Mouse (Mus musculus) MEL (cell line): ENCODE data around the gene Olfr1427. TPM values are rescaled to one million over a fixed set of nuclear protein-coding genes. Genes with fewer than 3 reads are reported as not detected.

Experiments used
- DNase-seq: peaks from one replicate; pipeline ENCODE4 v3.0.0; 2011; ENCODE audit warnings: low read depth, low spot score
- H3K27ac ChIP-seq: 2 replicates; pipeline ENCODE4 v1.5.1; 2012; ENCODE audit warnings: low read depth, mild to moderate bottlenecking, control low read depth, low read length, moderate library complexity; ENCODE audit not compliant: control insufficient read depth
- H3K27me3 ChIP-seq, 2 experiments: fragments of 150-350 bp in 1 of 2; sonication (generic) in 1 of 2; 2 replicates each; pipeline ENCODE4 v1.6.1; 2012; ENCODE audit warnings: low read length in 2 of 2, mild to moderate bottlenecking in 2 of 2, improper control_type of control experiment in 1 of 2, moderate library complexity in 1 of 2; ENCODE audit not compliant: insufficient read depth in 2 of 2, control insufficient read depth in 1 of 2
- H3K36me3 ChIP-seq, 2 experiments: 2 replicates each; pipeline ENCODE4 v1.6.1; 2012 to 2014; ENCODE audit warnings: low read length in 2 of 2, improper control_type of control experiment in 1 of 2, inconsistent platforms in 1 of 2, mild to moderate bottlenecking in 1 of 2; ENCODE audit not compliant: insufficient read depth in 2 of 2, control insufficient read depth in 1 of 2
- H3K4me1 ChIP-seq, 2 experiments: fragments of 150-350 bp in 1 of 2; sonication (generic) in 1 of 2; 2 replicates each; pipeline ENCODE4 v1.6.1; 2012; ENCODE audit warnings: low read length in 2 of 2, improper control_type of control experiment in 1 of 2, mild to moderate bottlenecking in 1 of 2; ENCODE audit not compliant: insufficient read depth in 2 of 2, control insufficient read depth in 1 of 2
- H3K4me3 ChIP-seq, 2 experiments: fragments of 150-350 bp in 1 of 2; sonication (generic) in 1 of 2; 2 replicates each; pipeline ENCODE4 v1.5.1; 2012; ENCODE audit warnings: low read depth in 2 of 2, low read length in 2 of 2, mild to moderate bottlenecking in 2 of 2, moderate library complexity in 2 of 2, control low read depth in 1 of 2, improper control_type of control experiment in 1 of 2; ENCODE audit not compliant: control insufficient read depth in 1 of 2, insufficient read depth in 1 of 2
- H3K79me2 ChIP-seq: 2 replicates; pipeline ENCODE4 v1.6.1; 2012; ENCODE audit warnings: mild to moderate bottlenecking, low read length, moderate library complexity; ENCODE audit not compliant: control insufficient read depth, poor library complexity, insufficient read depth
- H3K9ac ChIP-seq: 2 replicates; pipeline ENCODE4 v1.6.1; 2012; ENCODE audit warnings: low read depth, mild to moderate bottlenecking, control low read depth, low read length, moderate library complexity; ENCODE audit not compliant: control insufficient read depth, poor library complexity, severe bottlenecking
- H3K9me3 ChIP-seq: fragments of 150-350 bp; sonication (generic); replicated peaks from 2 replicates; pipeline ENCODE4 v1.6.1; 2012; ENCODE audit warnings: mild to moderate bottlenecking, low read length, improper control_type of control experiment, moderate library complexity; ENCODE audit not compliant: insufficient read depth
- BHLHE40 ChIP-seq: IDR thresholded peaks from 2 replicates; pipeline ENCODE4 v1.6.1; 2012; ENCODE audit warnings: low read depth, mild to moderate bottlenecking, inconsistent platforms, low read length, improper control_type of control experiment, borderline replicate concordance
- CHD1 ChIP-seq: IDR thresholded peaks from 2 replicates; pipeline ENCODE4 v1.6.1; 2012; ENCODE audit warnings: low read depth, mild to moderate bottlenecking, inconsistent platforms, low read length, improper control_type of control experiment
- CHD2 ChIP-seq: IDR thresholded peaks from 2 replicates; pipeline ENCODE4 v1.6.1; 2011; ENCODE audit warnings: low read length, improper control_type of control experiment
- CTCF ChIP-seq, 3 experiments: IDR thresholded peaks in 2 of 3; conservative IDR thresholded peaks in 1 of 3; 2 replicates each; pipeline ENCODE4 v1.5.1; 2011 to 2012; ENCODE audit warnings: low read length in 3 of 3, low read depth in 2 of 3, mild to moderate bottlenecking in 2 of 3, improper control_type of control experiment in 1 of 3, inconsistent platforms in 1 of 3, mixed read lengths in 1 of 3, moderate library complexity in 1 of 3; ENCODE audit not compliant: control insufficient read depth in 1 of 3, insufficient read depth in 1 of 3, poor library complexity in 1 of 3, severe bottlenecking in 1 of 3
- ELF1 ChIP-seq: IDR thresholded peaks from 2 replicates; pipeline ENCODE4 v1.6.1; 2014; ENCODE audit warnings: low read depth, mild to moderate bottlenecking, inconsistent platforms, low read length, improper control_type of control experiment, moderate library complexity
- GABPA ChIP-seq: IDR thresholded peaks from 2 replicates; pipeline ENCODE4 v1.6.1; 2012; ENCODE audit warnings: low read depth, mild to moderate bottlenecking, inconsistent platforms, low read length, improper control_type of control experiment, moderate library complexity
- MAFK ChIP-seq: IDR thresholded peaks from 2 replicates; pipeline ENCODE4 v1.6.1; 2011; ENCODE audit warnings: low read depth, mild to moderate bottlenecking, low read length, improper control_type of control experiment, borderline replicate concordance
- MAZ ChIP-seq: IDR thresholded peaks from 2 replicates; pipeline ENCODE4 v1.6.1; 2012; ENCODE audit warnings: low read depth, mild to moderate bottlenecking, inconsistent platforms, low read length, improper control_type of control experiment
- MEF2A ChIP-seq: IDR thresholded peaks from 2 replicates; pipeline ENCODE4 v1.6.1; 2014; ENCODE audit warnings: low read depth, mild to moderate bottlenecking, inconsistent platforms, low read length, improper control_type of control experiment; ENCODE audit not compliant: poor library complexity, insufficient replicate concordance, severe bottlenecking; ENCODE audit errors: extremely low read depth
- MXI1 ChIP-seq: IDR thresholded peaks from 2 replicates; pipeline ENCODE4 v1.6.1; 2011; ENCODE audit warnings: mild to moderate bottlenecking, low read depth, low read length, improper control_type of control experiment
- MYB ChIP-seq: IDR thresholded peaks from 2 replicates; pipeline ENCODE4 v1.6.1; 2011; ENCODE audit warnings: mild to moderate bottlenecking, low read depth, low read length, improper control_type of control experiment
- MYC ChIP-seq: IDR thresholded peaks from 2 replicates; pipeline ENCODE4 v1.6.1; 2011; ENCODE audit warnings: low read depth, mild to moderate bottlenecking, low read length, improper control_type of control experiment, moderate library complexity
- POLR2A ChIP-seq, 2 experiments: IDR thresholded peaks; 2 replicates each; pipeline ENCODE4 v1.6.1; 2011 to 2012; ENCODE audit warnings: low read length in 2 of 2, mild to moderate bottlenecking in 2 of 2, control low read depth in 1 of 2, improper control_type of control experiment in 1 of 2, low read depth in 1 of 2, moderate library complexity in 1 of 2; ENCODE audit not compliant: control insufficient read depth in 1 of 2, insufficient read depth in 1 of 2, poor library complexity in 1 of 2
- POLR2AphosphoS2 ChIP-seq: IDR thresholded peaks from 2 replicates; pipeline ENCODE4 v1.6.1; 2011; ENCODE audit warnings: low read length, improper control_type of control experiment
- POLR2AphosphoS5 ChIP-seq: IDR thresholded peaks from 2 replicates; pipeline ENCODE4 v1.6.1; 2012; ENCODE audit warnings: low read depth, borderline replicate concordance, mild to moderate bottlenecking, inconsistent platforms, low read length, moderate library complexity, mixed read lengths
- RAD21 ChIP-seq: IDR thresholded peaks from 2 replicates; pipeline ENCODE4 v1.6.1; 2011; ENCODE audit warnings: mild to moderate bottlenecking, low read depth, low read length, improper control_type of control experiment
- RCOR1 ChIP-seq: IDR thresholded peaks from 2 replicates; pipeline ENCODE4 v1.6.1; 2012; ENCODE audit warnings: low read depth, mild to moderate bottlenecking, inconsistent platforms, low read length, improper control_type of control experiment
- SIN3A ChIP-seq: IDR thresholded peaks from 2 replicates; pipeline ENCODE4 v1.6.1; 2012; ENCODE audit warnings: low read length, improper control_type of control experiment, inconsistent platforms
- SMC3 ChIP-seq: IDR thresholded peaks from 2 replicates; pipeline ENCODE4 v1.6.1; 2011; ENCODE audit warnings: low read depth, low read length, improper control_type of control experiment
- TAL1 ChIP-seq: IDR thresholded peaks from 2 replicates; pipeline ENCODE4 v1.6.1; 2012; ENCODE audit warnings: mild to moderate bottlenecking, inconsistent platforms, low read length, moderate library complexity, mixed read lengths
- TBP ChIP-seq: IDR thresholded peaks from 2 replicates; pipeline ENCODE4 v1.8.0; 2011; ENCODE audit warnings: low read depth, low read length, improper control_type of control experiment
- TCF12 ChIP-seq: IDR thresholded peaks from 2 replicates; pipeline ENCODE4 v1.6.1; 2014; ENCODE audit warnings: low read depth, mild to moderate bottlenecking, inconsistent platforms, low read length, improper control_type of control experiment, moderate library complexity
- UBTF ChIP-seq: IDR thresholded peaks from 2 replicates; pipeline ENCODE4 v1.6.1; 2012; ENCODE audit warnings: low read depth, mild to moderate bottlenecking, inconsistent platforms, low read length, improper control_type of control experiment, moderate library complexity, borderline replicate concordance; ENCODE audit not compliant: insufficient read depth
- ZC3H11A ChIP-seq: IDR thresholded peaks from 2 replicates; pipeline ENCODE4 v1.6.1; 2012; ENCODE audit warnings: low read depth, mild to moderate bottlenecking, inconsistent platforms, low read length, improper control_type of control experiment
- ZMIZ1 ChIP-seq: IDR thresholded peaks from 2 replicates; pipeline ENCODE4 v1.6.1; 2012; ENCODE audit warnings: low read depth, mild to moderate bottlenecking, inconsistent platforms, low read length, improper control_type of control experiment, moderate library complexity
- ZNF384 ChIP-seq: IDR thresholded peaks from 2 replicates; pipeline ENCODE4 v1.6.1; 2012; ENCODE audit warnings: low read depth, mild to moderate bottlenecking, inconsistent platforms, low read length, improper control_type of control experiment
- polyA plus RNA-seq, 2 experiments: library from polyadenylated mRNA; stranded (reverse) in 1 of 2; unstranded in 1 of 2; fragments of >175 nt in 1 of 2; fragments of >200 nt in 1 of 2; gene quantifications; 2 replicates each; pipeline versions ENCODE4 v1.2.1 to v1.2.4; 2012; ENCODE audit warnings: low replicate concordance in 2 of 2, low read depth in 1 of 2; ENCODE audit not compliant: insufficient read length in 2 of 2, insufficient read depth in 1 of 2, missing spikeins in 1 of 2
- total RNA-seq: library from RNA; depleted of rRNA; stranded (reverse); fragments of 300-350 nt; gene quantifications from 2 replicates; pipeline ENCODE4 v1.2.3, GENCODE M21; 2012

The Olfr1427 gene
- total and polyA plus RNA-seq, 3 experiments, result not detected

GRCm38 (mm10) chr19:12116464-12116863 lies 13.3 kb upstream of the Olfr1427 start:
- Histone ChIP-seq H3K4me3 (no peak overlapping the region), H3K27ac (no peak overlapping the region), H3K79me2 (no peaks in the 10 kb centered on the region), H3K9ac (no peak overlapping the region), H3K36me3 (no peaks in the 10 kb centered on the region), H3K9me3 (no peaks in the 10 kb centered on the region), H3K27me3 (no peaks in the 10 kb centered on the region), H3K4me1 (no peaks in the 10 kb centered on the region)
- TF ChIP-seq MAZ, result no peak
- DNase-seq, result no peak

- H3K36me3 ChIP-seq, result no peaks in the 10 kb centered on the region
- no peak within 1 kb of the TSS for H3K9ac ChIP-seq
- H3K27me3 ChIP-seq, result no peaks in the 10 kb centered on the region
- H3K9me3 ChIP-seq, result no peaks in the 10 kb centered on the region
- no peaks in the 10 kb centered on the region for H3K79me2 ChIP-seq
- H3K4me1 ChIP-seq, result no peaks in the 10 kb centered on the region
- no peak for DNase-seq
- H3K27ac ChIP-seq, result no peak within 1 kb of the TSS
- no peak for TF ChIP-seq TCF12
- no peak for TF ChIP-seq MAFK
- TF ChIP-seq MXI1, result no peak
- TF ChIP-seq RAD21, result no peak
- no peak for TF ChIP-seq MYC
- TF ChIP-seq POLR2A (IDR thresholded peaks at IDR 0.05; ENCODE audit: control insufficient read depth in 1 of 2, insufficient read depth in 1 of 2, low read depth in 1 of 2, low read length in 2 of 2, poor library complexity in 1 of 2), result no peak
- TF ChIP-seq TBP, result no peak
- no peak for TF ChIP-seq POLR2AphosphoS2
- TF ChIP-seq CTCF (IDR thresholded peaks at IDR 0.05 in 2 of 3, conservative IDR thresholded peaks at IDR 0.05 in 1 of 3; ENCODE audit: control insufficient read depth in 1 of 3, insufficient read depth in 1 of 3, low read depth in 2 of 3, low read length in 3 of 3, poor library complexity in 1 of 3, severe bottlenecking in 1 of 3), result no peak
- no peak for TF ChIP-seq GABPA
- no peak for TF ChIP-seq POLR2AphosphoS5
- no peak for TF ChIP-seq MYB
- no peak for TF ChIP-seq RCOR1
- no peak for TF ChIP-seq ZMIZ1
- TF ChIP-seq MEF2A, result no peak
- TF ChIP-seq SMC3, result no peak
- H3K4me3 ChIP-seq, result no peak within 1 kb of the TSS
Observed at GRCm38 (mm10) chr19:12115797-12116196, 12.7 kb upstream of the Olfr1427 start, which contains the start of gene Olfr1428. Gene Olfr1428 (minus strand): TSS chr19:12115897.

- Histone ChIP-seq H3K36me3 (no peaks in the 10 kb centered on the region), H3K9me3 (no peaks in the 10 kb centered on the region), H3K27me3 (no peaks in the 10 kb centered on the region), H3K9ac (no peak overlapping the region), H3K79me2 (no peaks in the 10 kb centered on the region), H3K4me1 (no peaks in the 10 kb centered on the region), H3K27ac (no peak overlapping the region), H3K4me3 (no peak overlapping the region)
- no peak for DNase-seq
- TF ChIP-seq CHD2, result no peak
- TF ChIP-seq ELF1, result no peak
- no peak for TF ChIP-seq POLR2A (IDR thresholded peaks at IDR 0.05; ENCODE audit: control insufficient read depth in 1 of 2, insufficient read depth in 1 of 2, low read depth in 1 of 2, low read length in 2 of 2, poor library complexity in 1 of 2)
- TF ChIP-seq MYC, result no peak
- TF ChIP-seq MAFK, result no peak
- TF ChIP-seq BHLHE40, result no peak
- no peak for TF ChIP-seq SMC3
- TF ChIP-seq UBTF, result no peak
- TF ChIP-seq TBP, result no peak
- no peak for TF ChIP-seq MAZ
- no peak for TF ChIP-seq CHD1
- no peak for TF ChIP-seq RAD21
- no peak for TF ChIP-seq SIN3A
- TF ChIP-seq CTCF (IDR thresholded peaks at IDR 0.05 in 2 of 3, conservative IDR thresholded peaks at IDR 0.05 in 1 of 3; ENCODE audit: control insufficient read depth in 1 of 3, insufficient read depth in 1 of 3, low read depth in 2 of 3, low read length in 3 of 3, poor library complexity in 1 of 3, severe bottlenecking in 1 of 3), result no peak
- no peak for TF ChIP-seq ZNF384
- no peak for TF ChIP-seq TAL1
- TF ChIP-seq ZC3H11A, result no peak
Observed at GRCm38 (mm10) chr19:12113807-12114206, 10.7 kb upstream of the Olfr1427 start.
